14 mouse cellular contexts compared by ENCODE assay signal in the genomic region with DNA sequence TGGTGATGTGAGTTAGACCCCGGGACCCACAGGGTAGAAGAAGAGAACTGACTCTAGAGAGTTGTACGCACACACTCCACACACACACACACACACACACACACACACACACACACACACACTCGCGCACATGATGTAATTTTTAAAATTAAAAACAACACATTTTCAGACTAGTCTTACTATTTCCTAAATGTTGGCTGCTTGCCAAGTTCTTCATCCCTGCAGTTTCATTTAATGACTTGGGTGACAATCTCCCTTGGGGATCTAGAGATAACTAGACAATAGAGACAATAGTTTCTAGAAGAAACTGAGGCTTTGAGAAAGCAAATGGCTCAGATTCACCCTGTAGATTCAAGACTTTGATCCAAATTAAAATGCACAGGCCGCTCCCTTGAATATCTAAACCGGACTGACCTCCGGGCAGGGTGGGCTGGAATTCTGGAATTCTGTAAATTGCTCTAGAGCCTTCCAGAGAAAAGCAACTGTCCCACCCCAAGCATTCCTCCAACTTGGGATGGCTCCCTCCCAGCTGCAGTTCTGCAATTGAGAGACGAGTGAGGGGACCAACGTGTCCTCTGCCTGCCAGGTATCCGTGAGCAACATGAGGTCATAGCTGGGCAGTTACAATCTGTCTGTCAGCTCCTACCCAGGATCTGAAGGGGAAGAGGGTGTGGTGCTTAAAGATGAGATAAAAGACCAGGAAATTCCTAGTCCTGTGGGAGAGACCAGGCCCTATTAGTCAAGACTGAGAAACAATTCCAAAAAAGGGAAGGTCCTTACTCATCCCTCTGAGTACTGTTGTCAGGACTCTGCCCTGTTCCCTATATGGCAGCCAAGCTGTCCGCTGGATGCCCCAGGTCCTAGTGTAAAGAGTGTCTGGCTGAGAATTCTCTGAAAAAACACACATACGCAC. TPM values are rescaled to one million over a fixed set of nuclear protein-coding genes. Genes with fewer than 3 reads are reported as not detected.
DNase-seq lines count a peak whose midpoint lies in the region; ATAC-seq lines count a peak whose summit lies in the region.
"Had no signal": no experiment of that assay in that cellular context is flagged by ENCODE, and none has a peak within 500 bp of the region (broad histone marks: within the 10 kb centered on the region; RNA-seq: fewer than 3 reads in every experiment).

No protein-coding gene starts in this region.

- H3K9ac ChIP-seq in forebrain, embryonic 14.5 days (ENCODE audit: low read length): no peak overlapping the region
- no peak overlapping the region for H3K9ac ChIP-seq in forebrain, embryonic 13.5 days
- H3K9ac ChIP-seq in midbrain, embryonic 13.5 days (replicated peaks): no peak overlapping the region
- H3K9ac ChIP-seq in heart, embryonic 12.5 days: no peak overlapping the region
- H3K9ac ChIP-seq in stomach, embryonic 14.5 days (replicated peaks; ENCODE audit: low read depth, low read length): no peak overlapping the region
- H3K9ac ChIP-seq: limb, embryonic 15.5 days; neural tube, embryonic 13.5 days had no signal

- no peak for ATAC-seq in forebrain, embryonic 14.5 days
- ATAC-seq in forebrain, embryonic 13.5 days: no peak
- ATAC-seq in midbrain, embryonic 13.5 days: 0 out of 2 replicates have a peak, but pooled peaks have one; percentile 40
- peak; percentile 58 for ATAC-seq in heart, embryonic 12.5 days (ENCODE audit: insufficient number of reproducible peaks, low FRiP score)
- ATAC-seq in stomach, embryonic 14.5 days (ENCODE audit: insufficient number of reproducible peaks, insufficient read depth, low FRiP score, low read depth): peak; percentile 34; the same call in 1 of the 2 replicates

- no peaks in the 10 kb centered on the region for H3K27me3 ChIP-seq in forebrain, embryonic 14.5 days (replicated peaks; ENCODE audit: control insufficient read depth, insufficient read depth, low read length)
- H3K27me3 ChIP-seq in forebrain, embryonic 13.5 days: no peaks in the 10 kb centered on the region
- no peaks in the 10 kb centered on the region for H3K27me3 ChIP-seq in midbrain, embryonic 13.5 days
- no peaks in the 10 kb centered on the region for H3K27me3 ChIP-seq in midbrain, embryonic 10.5 days (ENCODE audit: low read depth, poor library complexity, severe bottlenecking)
- no peaks in the 10 kb centered on the region for H3K27me3 ChIP-seq in heart, embryonic 12.5 days (replicated peaks)
- no peaks in the 10 kb centered on the region for H3K27me3 ChIP-seq in stomach, embryonic 14.5 days (ENCODE audit: control insufficient read depth, insufficient read depth, low read length)
- H3K27me3 ChIP-seq: limb, embryonic 15.5 days; megakaryocyte, embryonic 14.5 days; neural tube, embryonic 13.5 days had no signal

- H3K4me3 ChIP-seq in forebrain, embryonic 14.5 days (ENCODE audit: low read depth, low read length): no peak overlapping the region
- H3K4me3 ChIP-seq in forebrain, embryonic 13.5 days: no peak overlapping the region
- no peak overlapping the region for H3K4me3 ChIP-seq in midbrain, embryonic 13.5 days (replicated peaks)
- H3K4me3 ChIP-seq in midbrain, embryonic 10.5 days: no peak overlapping the region
- no peak overlapping the region for H3K4me3 ChIP-seq in heart, embryonic 12.5 days
- H3K4me3 ChIP-seq in stomach, embryonic 14.5 days (ENCODE audit: low read depth, low read length): no peak overlapping the region
- H3K4me3 ChIP-seq: limb, embryonic 15.5 days; megakaryocyte, embryonic 14.5 days; neural tube, embryonic 13.5 days had no signal

- H3K27ac ChIP-seq in forebrain, embryonic 14.5 days (ENCODE audit: low read depth, low read length): no peak overlapping the region
- no peak overlapping the region for H3K27ac ChIP-seq in forebrain, embryonic 13.5 days
- no peak overlapping the region for H3K27ac ChIP-seq in midbrain, embryonic 13.5 days
- H3K27ac ChIP-seq in midbrain, embryonic 10.5 days (replicated peaks): no peak overlapping the region
- no peak overlapping the region for H3K27ac ChIP-seq in heart, embryonic 12.5 days (ENCODE audit: poor library complexity, severe bottlenecking)
- H3K27ac ChIP-seq in stomach, embryonic 14.5 days (ENCODE audit: low read length): no peak overlapping the region; the same call in 1 of the 2 replicates
- H3K27ac ChIP-seq: limb, embryonic 15.5 days; neural tube, embryonic 13.5 days had no signal

- H3K4me1 ChIP-seq in forebrain, embryonic 14.5 days (ENCODE audit: control insufficient read depth, insufficient read depth, low read length): no peaks in the 10 kb centered on the region
- H3K4me1 ChIP-seq in forebrain, embryonic 13.5 days: no peaks in the 10 kb centered on the region
- no peaks in the 10 kb centered on the region for H3K4me1 ChIP-seq in midbrain, embryonic 13.5 days (replicated peaks)
- H3K4me1 ChIP-seq in midbrain, embryonic 10.5 days: no peaks in the 10 kb centered on the region
- peaks cover 27% of the 10 kb centered on the region for H3K4me1 ChIP-seq in heart, embryonic 12.5 days (replicated peaks)
- no peaks in the 10 kb centered on the region for H3K4me1 ChIP-seq in stomach, embryonic 14.5 days (ENCODE audit: control insufficient read depth, insufficient read depth, low read length)
- H3K4me1 ChIP-seq: neural tube, embryonic 13.5 days had no signal

- H3K36me3 ChIP-seq in forebrain, embryonic 14.5 days (ENCODE audit: control insufficient read depth, insufficient read depth, low read length): no peaks in the 10 kb centered on the region
- H3K36me3 ChIP-seq in forebrain, embryonic 13.5 days (ENCODE audit: poor library complexity, severe bottlenecking): no peaks in the 10 kb centered on the region
- no peaks in the 10 kb centered on the region for H3K36me3 ChIP-seq in midbrain, embryonic 13.5 days
- H3K36me3 ChIP-seq in midbrain, embryonic 10.5 days: no peaks in the 10 kb centered on the region
- H3K36me3 ChIP-seq in heart, embryonic 12.5 days: no peaks in the 10 kb centered on the region
- no peaks in the 10 kb centered on the region for H3K36me3 ChIP-seq in stomach, embryonic 14.5 days (ENCODE audit: control insufficient read depth, insufficient read depth, low read length)
- H3K36me3 ChIP-seq: limb, embryonic 15.5 days; neural tube, embryonic 13.5 days had no signal

- peak; percentile 46 for DNase-seq in forebrain, embryonic 14.5 days (ENCODE audit: low spot score)
- no peak for DNase-seq in midbrain, embryonic 10.5 days (ENCODE audit: low spot score)
- DNase-seq in right cerebral cortex, adult 18-20 months: no peak
- DNase-seq in retina, embryonic 14.5 days (ENCODE audit: low spot score): no peak
- DNase-seq: kidney, adult 18-20 months; thymus, postnatal 4 days had no signal

- H3K4me2 ChIP-seq in forebrain, embryonic 14.5 days (ENCODE audit: low read length): no peak overlapping the region
- H3K4me2 ChIP-seq in forebrain, embryonic 13.5 days: no peak overlapping the region
- no peak overlapping the region for H3K4me2 ChIP-seq in midbrain, embryonic 13.5 days (replicated peaks)
- no peak overlapping the region for H3K4me2 ChIP-seq in heart, embryonic 12.5 days
- no peak overlapping the region for H3K4me2 ChIP-seq in stomach, embryonic 14.5 days (replicated peaks; ENCODE audit: low read depth, low read length)
- H3K4me2 ChIP-seq: limb, embryonic 15.5 days; neural tube, embryonic 13.5 days had no signal

- 86% methylated on average over 12 of the region's 12 CpGs for WGBS in forebrain, embryonic 14.5 days
- WGBS in forebrain, embryonic 13.5 days: 88% methylated on average over 12 of the region's 12 CpGs
- 88% methylated on average over 12 of the region's 12 CpGs for WGBS in midbrain, embryonic 13.5 days
- 88% methylated on average over 12 of the region's 12 CpGs for WGBS in midbrain, embryonic 10.5 days
- WGBS in heart, embryonic 12.5 days: 66% methylated on average over 12 of the region's 12 CpGs
- WGBS in stomach, embryonic 14.5 days: 74% methylated on average over 12 of the region's 12 CpGs

- no peaks in the 10 kb centered on the region for H3K9me3 ChIP-seq in forebrain, embryonic 14.5 days (replicated peaks; ENCODE audit: control insufficient read depth, low read length)
- H3K9me3 ChIP-seq in forebrain, embryonic 13.5 days (replicated peaks): no peaks in the 10 kb centered on the region; the same call in 1 of the 2 replicates
- no peaks in the 10 kb centered on the region for H3K9me3 ChIP-seq in midbrain, embryonic 13.5 days
- no peaks in the 10 kb centered on the region for H3K9me3 ChIP-seq in midbrain, embryonic 10.5 days (replicated peaks)
- H3K9me3 ChIP-seq in heart, embryonic 12.5 days (replicated peaks): no peaks in the 10 kb centered on the region
- H3K9me3 ChIP-seq in stomach, embryonic 14.5 days (ENCODE audit: control insufficient read depth, low read depth, low read length): no peaks in the 10 kb centered on the region; the same call in 1 of the 2 replicates
- H3K9me3 ChIP-seq: limb, embryonic 15.5 days; neural tube, embryonic 13.5 days had no signal

RNA-seq across cellular contexts. Expression of a gene that starts 8.5 kb away (rescaled TPM):
- 6.8 and 8.0 TPM in 2 replicates for polyA plus RNA-seq in forebrain, embryonic 14.5 days (2014; fragmentation: Nextera tagmentation; extraction: Ambion mirVana)
- polyA plus RNA-seq in forebrain, embryonic 13.5 days (2015; fragmentation: Nextera tagmentation; extraction: Ambion mirVana): 8.7 TPM in 2 replicates
- polyA plus RNA-seq in midbrain, embryonic 13.5 days (2015; fragmentation: Nextera tagmentation; extraction: Ambion mirVana): 10.8 and 11.3 TPM in 2 replicates
- polyA plus RNA-seq in midbrain, embryonic 10.5 days (2016; fragmentation: Nextera tagmentation; extraction: Ambion mirVana): 13.8 and 17.0 TPM in 2 replicates
- polyA plus RNA-seq in heart, embryonic 12.5 days (2016; fragmentation: Nextera tagmentation; extraction: Ambion mirVana): 15.1 and 28.3 TPM in 2 replicates
- 23.7 and 26.2 TPM in 2 replicates for polyA plus RNA-seq in stomach, embryonic 14.5 days (2014; fragmentation: Nextera tagmentation; extraction: Ambion mirVana)

RNA-seq across cellular contexts. Expression of a gene that starts 17.9 kb away (rescaled TPM):
- polyA plus RNA-seq in forebrain, embryonic 14.5 days (2014; fragmentation: Nextera tagmentation; extraction: Ambion mirVana): not detected in 2 replicates
- polyA plus RNA-seq in forebrain, embryonic 13.5 days (2015; fragmentation: Nextera tagmentation; extraction: Ambion mirVana): not detected in 2 replicates
- not detected in 2 replicates for polyA plus RNA-seq in midbrain, embryonic 13.5 days (2015; fragmentation: Nextera tagmentation; extraction: Ambion mirVana)
- not detected in 2 replicates for polyA plus RNA-seq in midbrain, embryonic 10.5 days (2016; fragmentation: Nextera tagmentation; extraction: Ambion mirVana)
- not detected in 2 replicates for polyA plus RNA-seq in heart, embryonic 12.5 days (2016; fragmentation: Nextera tagmentation; extraction: Ambion mirVana)
- polyA plus RNA-seq in stomach, embryonic 14.5 days (2014; fragmentation: Nextera tagmentation; extraction: Ambion mirVana): not detected in 2 replicates
- polyA plus RNA-seq: limb, embryonic 15.5 days; neural tube, embryonic 13.5 days; spleen, adult 2 months had no signal

Comparison
In these comparisons a context has a peak if more than half of its experiments do, and no peak if none do; other contexts are left out.
1. ATAC-seq: peak in midbrain, embryonic 13.5 days (single experiment), heart, embryonic 12.5 days (single experiment) and stomach, embryonic 14.5 days (single experiment); none in forebrain, embryonic 14.5 days (single experiment) and forebrain, embryonic 13.5 days (single experiment).